Mouse (Mus musculus) ES-E14 (cell line): Measurements from ENCODE around the gene T.

Experiments used
- CHD2 ChIP-seq: IDR thresholded peaks from 2 replicates; pipeline ENCODE4 v1.6.1; 2014; ENCODE audit warnings: mild to moderate bottlenecking, low read depth, low read length, inconsistent platforms
- ZNF384 ChIP-seq: IDR thresholded peaks from 2 replicates; pipeline ENCODE4 v1.6.1; 2012; ENCODE audit warnings: low read depth, low read length, inconsistent platforms

DNA sequence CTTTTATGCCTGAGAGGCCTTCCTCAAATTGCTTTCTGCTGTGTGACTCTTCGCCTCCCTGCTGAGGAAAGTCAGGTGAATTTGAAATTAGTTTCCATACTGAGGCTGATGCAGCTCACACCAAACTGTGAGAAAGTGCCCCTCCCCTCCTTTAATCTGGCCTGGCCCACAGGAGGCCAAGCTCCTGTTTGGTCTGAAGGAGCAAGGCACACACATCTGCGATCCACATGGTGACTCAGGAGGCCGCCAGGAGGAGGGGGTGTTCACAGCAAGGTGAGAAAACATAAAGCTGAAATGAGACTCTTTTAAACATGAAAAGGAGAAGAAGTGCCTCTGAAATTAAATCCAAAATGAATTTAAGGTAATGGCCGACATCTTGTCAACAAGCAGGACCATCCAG, 37.9 kb upstream of the T start:
- TF ChIP-seq CHD2, result no peak
- TF ChIP-seq ZNF384, result no peak
